Mouse (Mus musculus) right cerebral cortex, postnatal 14 days (tissue): ENCODE results near the gene Itprid2.

Experiments
- DNase-seq: peaks from one replicate; pipeline ENCODE4 v3.0.0; 2022

The Itprid2 gene

GRCm38 (mm10) chr2:79715925-79716324 is 80.8 kb downstream of the Itprid2 start:
- no peak for DNase-seq

DNA sequence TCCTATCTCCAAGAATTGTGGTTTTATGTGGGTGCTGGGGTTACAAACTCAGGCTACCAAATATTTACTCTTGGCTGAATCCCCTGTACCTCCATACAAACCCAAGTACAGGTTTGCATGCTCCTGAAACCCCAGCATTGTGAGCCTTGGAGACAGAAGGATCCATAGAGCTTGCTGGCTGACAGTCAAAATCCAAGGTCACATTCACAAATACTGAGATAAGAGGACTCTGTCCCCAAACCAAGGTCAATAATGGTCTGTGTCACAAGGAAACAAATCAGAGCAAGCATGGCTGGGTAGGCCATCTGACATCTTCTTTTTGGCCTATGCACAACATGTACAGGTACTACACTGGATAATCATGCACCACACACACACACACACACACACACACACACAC is 82.7 kb downstream of the Itprid2 start:
- no peak for DNase-seq

GRCm38 (mm10) chr2:79722415-79722814 is 87.3 kb downstream of the Itprid2 start:
- no peak for DNase-seq
